In genomic region chr3:66213524-66213923, GRCm38 (mm10) we compare ENCODE assay signal across 35 mouse cellular contexts. TPM values are rescaled to one million over a fixed set of nuclear protein-coding genes. Genes with fewer than 3 reads are reported as not detected.
"Had no signal": no experiment of that assay in that cellular context is flagged by ENCODE, and none has a peak within 500 bp of the region (broad histone marks: within the 10 kb centered on the region; RNA-seq: fewer than 3 reads in every experiment).

No protein-coding gene starts in this region.

- H3K9ac ChIP-seq: limb, embryonic 12.5 days; limb, embryonic 13.5 days; limb, embryonic 15.5 days; liver, embryonic 12.5 days; liver, embryonic 13.5 days; liver, embryonic 14.5 days; liver, embryonic 15.5 days; liver, postnatal 0 days; lung, embryonic 14.5 days; lung, embryonic 15.5 days; midbrain, embryonic 12.5 days; midbrain, embryonic 13.5 days; midbrain, embryonic 15.5 days had no signal

- DNase-seq: left cerebral cortex, postnatal 4 days; liver; liver, embryonic 13.5 days; liver, postnatal 0 days; lung, adult 18-20 months; lung, adult 2 months; lung, embryonic 14.5 days; lung, postnatal 10 days; lung, postnatal 14 days; lung, postnatal 36 days; lung, postnatal 4 days; midbrain, embryonic 14.5 days had no signal

- H3K9me3 ChIP-seq: limb, embryonic 10.5 days; limb, embryonic 12.5 days; limb, embryonic 13.5 days; limb, embryonic 15.5 days; liver, embryonic 12.5 days; liver, embryonic 13.5 days; liver, embryonic 15.5 days; lung, embryonic 15.5 days; megakaryocyte, embryonic 14.5 days; midbrain, embryonic 10.5 days; midbrain, embryonic 12.5 days; midbrain, embryonic 13.5 days; midbrain, embryonic 15.5 days had no signal

- H3K27me3 ChIP-seq: limb, embryonic 13.5 days; limb, embryonic 15.5 days; liver, embryonic 12.5 days; midbrain, embryonic 12.5 days; midbrain, embryonic 15.5 days had no signal

- ATAC-seq: liver, embryonic 12.5 days; liver, postnatal 0 days; lung, postnatal 0 days; midbrain, embryonic 13.5 days; midbrain, embryonic 15.5 days; midbrain, embryonic 16.5 days had no signal

- H3K4me1 ChIP-seq: limb, embryonic 15.5 days; liver, embryonic 12.5 days; liver, embryonic 13.5 days; liver, embryonic 15.5 days; megakaryocyte, embryonic 14.5 days; midbrain, embryonic 10.5 days; midbrain, embryonic 12.5 days; midbrain, embryonic 13.5 days; midbrain, embryonic 15.5 days had no signal

- H3K27ac ChIP-seq: left cerebral cortex, adult 2 months; limb, embryonic 10.5 days; limb, embryonic 12.5 days; limb, embryonic 13.5 days; limb, embryonic 15.5 days; liver, embryonic 12.5 days; liver, embryonic 13.5 days; liver, embryonic 14.5 days; liver, embryonic 15.5 days; lung, embryonic 15.5 days; macrophage; midbrain, embryonic 10.5 days; midbrain, embryonic 12.5 days; midbrain, embryonic 13.5 days; midbrain, embryonic 15.5 days had no signal

- H3K4me2 ChIP-seq: limb, embryonic 12.5 days; limb, embryonic 13.5 days; limb, embryonic 15.5 days; liver, embryonic 11.5 days; liver, embryonic 12.5 days; liver, embryonic 13.5 days; liver, embryonic 15.5 days; lung, embryonic 14.5 days; lung, embryonic 15.5 days; midbrain, embryonic 11.5 days; midbrain, embryonic 12.5 days; midbrain, embryonic 13.5 days; midbrain, embryonic 15.5 days had no signal

- H3K4me3 ChIP-seq: left cerebral cortex, adult 2 months; limb, embryonic 10.5 days; limb, embryonic 12.5 days; limb, embryonic 13.5 days; limb, embryonic 15.5 days; liver, embryonic 12.5 days; liver, embryonic 13.5 days; liver, embryonic 15.5 days; lung, embryonic 15.5 days; megakaryocyte, embryonic 14.5 days; midbrain, embryonic 10.5 days; midbrain, embryonic 12.5 days; midbrain, embryonic 13.5 days; midbrain, embryonic 15.5 days; myocyte had no signal

- H3K36me3 ChIP-seq: limb, embryonic 10.5 days; limb, embryonic 12.5 days; limb, embryonic 13.5 days; limb, embryonic 15.5 days; liver, embryonic 12.5 days; liver, embryonic 13.5 days; liver, embryonic 15.5 days; lung, embryonic 15.5 days; midbrain, embryonic 10.5 days; midbrain, embryonic 12.5 days; midbrain, embryonic 13.5 days; midbrain, embryonic 15.5 days had no signal

RNA-seq across cellular contexts. Expression of gene Ptx3, which starts 6.2 kb away (rescaled TPM):
- total RNA-seq: liver, adult 2 months; megakaryocyte-erythroid progenitor cell, adult 5-6 weeks; monocyte, adult 5-6 weeks had no signal
- polyA plus RNA-seq: liver, adult 2 months; macrophage had no signal
